Mouse (Mus musculus): ENCODE measurements around the gene Tmem189.

DNA sequence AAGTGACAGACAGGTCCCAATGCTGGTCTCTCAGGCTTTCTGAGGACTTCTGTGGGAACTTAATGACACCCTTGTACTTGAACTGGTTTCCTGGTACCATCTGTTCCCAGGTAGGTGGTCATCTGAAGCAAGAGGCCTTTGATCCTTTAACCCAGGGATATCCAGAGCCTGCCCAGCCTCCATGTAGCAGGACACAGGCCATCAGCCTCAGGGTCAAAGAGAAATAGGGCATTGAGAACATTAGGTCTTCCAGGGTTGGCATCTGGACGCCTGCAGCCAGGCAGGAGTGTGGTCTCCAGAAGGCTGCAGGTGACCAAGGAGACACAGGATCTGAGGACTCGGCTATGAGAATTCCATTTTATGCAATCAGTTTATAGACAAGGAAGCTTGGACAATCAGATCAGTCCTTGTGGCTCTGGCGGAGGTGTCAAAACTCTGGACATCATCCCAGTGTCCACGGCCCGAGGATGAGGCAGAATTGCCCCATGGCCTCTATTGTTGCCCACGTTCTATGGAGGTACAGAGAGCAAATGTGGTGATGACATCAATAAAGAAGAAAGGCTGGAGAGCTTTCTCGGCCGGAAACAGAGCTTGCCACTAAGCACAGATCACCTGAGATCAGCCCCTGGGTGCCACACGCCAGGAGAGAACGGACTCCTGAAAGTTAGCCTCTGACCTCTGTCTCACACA is 34.6 kb downstream of the Tmem189 start:
- TF ChIP-seq CTCF (conservative IDR thresholded peaks at IDR 0.05; ENCODE audit: insufficient read depth, insufficient read length, low read depth, low read length): no peak
- no peak for TF ChIP-seq POLR2A (IDR thresholded peaks at IDR 0.05; ENCODE audit: low read depth, low read length)

Measured in kidney, adult 2 months (tissue).